Mouse (Mus musculus): ENCODE results near the gene Gss. TPM values are rescaled to one million over a fixed set of nuclear protein-coding genes. Genes with fewer than 3 reads are reported as not detected.

Gss gene
- polyA plus RNA-seq, 1 experiment from 2014 or later: 14.3 TPM

- WGBS: 60% methylated on average over 10 of the region's 10 CpGs
- no peaks in the 10 kb centered on the region for H3K4me1 ChIP-seq (replicated peaks; ENCODE audit: control insufficient read depth, insufficient read depth, low read length)
- H3K27ac ChIP-seq: no peak overlapping the region
- DNase-seq (ENCODE audit: low spot score) (no peak), ATAC-seq (ENCODE audit: low FRiP score) (no peak)
- no peak overlapping the region for H3K4me2 ChIP-seq (replicated peaks)
- H3K4me3 ChIP-seq (replicated peaks; ENCODE audit: low read length): no peak overlapping the region
- H3K9ac ChIP-seq: no peak overlapping the region
- H3K27me3 ChIP-seq (ENCODE audit: control insufficient read depth, insufficient read depth, low read length): no peaks in the 10 kb centered on the region
- no peaks in the 10 kb centered on the region for H3K36me3 ChIP-seq (replicated peaks; ENCODE audit: control insufficient read depth, insufficient read depth)
- H3K9me3 ChIP-seq (ENCODE audit: control insufficient read depth, low read length): no peaks in the 10 kb centered on the region
Observed at GRCm38 (mm10) chr2:155585486-155585885, 7.1 kb downstream of the Gss start.

GRCm38 (mm10) chr2:155585082-155585481 lies 7.5 kb downstream of the Gss start:
- Histone ChIP-seq H3K4me2 (replicated peaks) (no peak overlapping the region), H3K36me3 (replicated peaks; ENCODE audit: control insufficient read depth, insufficient read depth) (no peaks in the 10 kb centered on the region), H3K27ac (no peak overlapping the region), H3K27me3 (ENCODE audit: control insufficient read depth, insufficient read depth, low read length) (no peaks in the 10 kb centered on the region), H3K4me1 (replicated peaks; ENCODE audit: control insufficient read depth, insufficient read depth, low read length) (no peaks in the 10 kb centered on the region), H3K4me3 (replicated peaks; ENCODE audit: low read length) (no peak overlapping the region), H3K9ac (no peak overlapping the region), H3K9me3 (ENCODE audit: control insufficient read depth, low read length) (no peaks in the 10 kb centered on the region)
- ATAC-seq (ENCODE audit: low FRiP score): no peak
- 80% methylated on average over 9 of the region's 9 CpGs for WGBS
- no peak for DNase-seq (ENCODE audit: low spot score)

- no peak for ATAC-seq (ENCODE audit: low FRiP score)
- DNase-seq (ENCODE audit: low spot score): peak; percentile 79
- Histone ChIP-seq H3K9me3 (ENCODE audit: control insufficient read depth, low read length) (no peaks in the 10 kb centered on the region), H3K27me3 (ENCODE audit: control insufficient read depth, insufficient read depth, low read length) (no peaks in the 10 kb centered on the region), H3K4me2 (replicated peaks) (no peak overlapping the region), H3K9ac (no peak overlapping the region), H3K4me1 (replicated peaks; ENCODE audit: control insufficient read depth, insufficient read depth, low read length) (no peaks in the 10 kb centered on the region), H3K27ac (no peak overlapping the region), H3K36me3 (replicated peaks; ENCODE audit: control insufficient read depth, insufficient read depth) (no peaks in the 10 kb centered on the region), H3K4me3 (replicated peaks; ENCODE audit: low read length) (no peak overlapping the region)
- 44% methylated on average over 5 of the region's 5 CpGs for WGBS
Observed at GRCm38 (mm10) chr2:155583927-155584530, 8.6 kb downstream of the Gss start.

GRCm38 (mm10) chr2:155582996-155583395 lies 9.6 kb downstream of the Gss start:
- no peaks in the 10 kb centered on the region for H3K4me1 ChIP-seq (replicated peaks; ENCODE audit: control insufficient read depth, insufficient read depth, low read length)
- ATAC-seq (ENCODE audit: low FRiP score) (no peak), DNase-seq (ENCODE audit: low spot score) (no peak)
- H3K4me3 ChIP-seq (replicated peaks; ENCODE audit: low read length): no peak overlapping the region
- no peaks in the 10 kb centered on the region for H3K27me3 ChIP-seq (ENCODE audit: control insufficient read depth, insufficient read depth, low read length)
- H3K27ac ChIP-seq: no peak overlapping the region
- H3K36me3 ChIP-seq (replicated peaks; ENCODE audit: control insufficient read depth, insufficient read depth): no peaks in the 10 kb centered on the region
- no peaks in the 10 kb centered on the region for H3K9me3 ChIP-seq (ENCODE audit: control insufficient read depth, low read length)
- 86% methylated on average over 5 of the region's 5 CpGs for WGBS
- H3K9ac ChIP-seq: no peak overlapping the region
- H3K4me2 ChIP-seq (replicated peaks): no peak overlapping the region

GRCm38 (mm10) chr2:155582384-155582995 lies 10.1 kb downstream of the Gss start:
- no peak overlapping the region for H3K4me3 ChIP-seq (replicated peaks; ENCODE audit: low read length)
- no peaks in the 10 kb centered on the region for H3K4me1 ChIP-seq (replicated peaks; ENCODE audit: control insufficient read depth, insufficient read depth, low read length)
- H3K27ac ChIP-seq: no peak overlapping the region
- H3K9me3 ChIP-seq (ENCODE audit: control insufficient read depth, low read length): no peaks in the 10 kb centered on the region
- no peaks in the 10 kb centered on the region for H3K27me3 ChIP-seq (ENCODE audit: control insufficient read depth, insufficient read depth, low read length)
- DNase-seq (ENCODE audit: low spot score) (no peak), ATAC-seq (ENCODE audit: low FRiP score) (no peak)
- no peak overlapping the region for H3K4me2 ChIP-seq (replicated peaks)
- H3K9ac ChIP-seq: no peak overlapping the region
- no peaks in the 10 kb centered on the region for H3K36me3 ChIP-seq (replicated peaks; ENCODE audit: control insufficient read depth, insufficient read depth)
- WGBS: 85% methylated on average over 4 of the region's 4 CpGs

- no peak for ATAC-seq (ENCODE audit: low FRiP score)
- no peak overlapping the region for H3K4me3 ChIP-seq (replicated peaks; ENCODE audit: low read length)
Observed at GRCm38 (mm10) chr2:155580331-155580730, 12.3 kb downstream of the Gss start.

GRCm38 (mm10) chr2:155576656-155577055 lies 16.0 kb downstream of the Gss start:
- 92% methylated on average over 9 of the region's 9 CpGs for WGBS
- ATAC-seq (ENCODE audit: low FRiP score): no peak

More at GRCm38 (mm10) chr2:155580331-155580730, 12.3 kb downstream of the Gss start:
- Histone ChIP-seq H3K36me3 (replicated peaks; ENCODE audit: control insufficient read depth, insufficient read depth) (no peaks in the 10 kb centered on the region), H3K27ac (no peak overlapping the region), H3K4me2 (replicated peaks) (no peak overlapping the region), H3K9me3 (ENCODE audit: control insufficient read depth, low read length) (no peaks in the 10 kb centered on the region), H3K9ac (no peak overlapping the region), H3K27me3 (ENCODE audit: control insufficient read depth, insufficient read depth, low read length) (no peaks in the 10 kb centered on the region), H3K4me1 (replicated peaks; ENCODE audit: control insufficient read depth, insufficient read depth, low read length) (no peaks in the 10 kb centered on the region)
- no peak for DNase-seq (ENCODE audit: low spot score)
- 89% methylated on average over 3 of the region's 3 CpGs for WGBS

GRCm38 (mm10) chr2:155574700-155575099 lies 17.9 kb downstream of the Gss start:
- Histone ChIP-seq H3K4me1 (replicated peaks; ENCODE audit: control insufficient read depth, insufficient read depth, low read length) (no peaks in the 10 kb centered on the region), H3K36me3 (replicated peaks; ENCODE audit: control insufficient read depth, insufficient read depth) (no peaks in the 10 kb centered on the region; the same call in 1 of the 2 replicates), H3K9ac (no peak overlapping the region), H3K27ac (no peak overlapping the region), H3K9me3 (ENCODE audit: control insufficient read depth, low read length) (no peaks in the 10 kb centered on the region), H3K4me3 (replicated peaks; ENCODE audit: low read length) (no peak overlapping the region), H3K4me2 (replicated peaks) (no peak overlapping the region), H3K27me3 (ENCODE audit: control insufficient read depth, insufficient read depth, low read length) (no peaks in the 10 kb centered on the region)
- DNase-seq (ENCODE audit: low spot score) (no peak), ATAC-seq (ENCODE audit: low FRiP score) (no peak)
- 80% methylated on average over 4 of the region's 4 CpGs for WGBS

More at GRCm38 (mm10) chr2:155576656-155577055, 16.0 kb downstream of the Gss start:
- no peak overlapping the region for H3K4me3 ChIP-seq (replicated peaks; ENCODE audit: low read length)
- H3K9ac ChIP-seq: no peak overlapping the region
- DNase-seq (ENCODE audit: low spot score): no peak
- H3K4me1 ChIP-seq (replicated peaks; ENCODE audit: control insufficient read depth, insufficient read depth, low read length): no peaks in the 10 kb centered on the region
- H3K9me3 ChIP-seq (ENCODE audit: control insufficient read depth, low read length): no peaks in the 10 kb centered on the region
- no peak overlapping the region for H3K4me2 ChIP-seq (replicated peaks)
- no peaks in the 10 kb centered on the region for H3K27me3 ChIP-seq (ENCODE audit: control insufficient read depth, insufficient read depth, low read length)
- no peaks in the 10 kb centered on the region; the same call in 1 of the 2 replicates for H3K36me3 ChIP-seq (replicated peaks; ENCODE audit: control insufficient read depth, insufficient read depth)
- H3K27ac ChIP-seq: no peak overlapping the region

GRCm38 (mm10) chr2:155573996-155574395 lies 18.6 kb downstream of the Gss start:
- no peaks in the 10 kb centered on the region for H3K9me3 ChIP-seq (ENCODE audit: control insufficient read depth, low read length)
- ATAC-seq (ENCODE audit: low FRiP score) (no peak), DNase-seq (ENCODE audit: low spot score) (no peak)
- WGBS: 91% methylated on average over 7 of the region's 7 CpGs
- no peaks in the 10 kb centered on the region; the same call in 1 of the 2 replicates for H3K36me3 ChIP-seq (replicated peaks; ENCODE audit: control insufficient read depth, insufficient read depth)
- no peak overlapping the region for H3K4me3 ChIP-seq (replicated peaks; ENCODE audit: low read length)
- no peak overlapping the region for H3K4me2 ChIP-seq (replicated peaks)
- H3K27ac ChIP-seq: no peak overlapping the region
- no peak overlapping the region for H3K9ac ChIP-seq
- H3K27me3 ChIP-seq (ENCODE audit: control insufficient read depth, insufficient read depth, low read length): no peaks in the 10 kb centered on the region
- no peaks in the 10 kb centered on the region for H3K4me1 ChIP-seq (replicated peaks; ENCODE audit: control insufficient read depth, insufficient read depth, low read length)

Measured in hindbrain, embryonic 14.5 days (tissue).